Mouse (Mus musculus): ENCODE measurements at regions not wholly inside any gene's neighbourhood (a gene's known extent, or its start where the extent isn't known, plus 50 kb on each side); places are given as distances from the start of the nearest gene placed in this dataset.

- Histone ChIP-seq H3K27me3 (replicated peaks; ENCODE audit: control insufficient read depth, insufficient read depth, low read length) (no peaks in the 10 kb centered on the region), H3K27ac (ENCODE audit: low read depth, low read length) (no peak overlapping the region), H3K4me2 (replicated peaks; ENCODE audit: low read depth) (no peak overlapping the region), H3K36me3 (ENCODE audit: control insufficient read depth, insufficient read depth) (no peaks in the 10 kb centered on the region), H3K9ac (ENCODE audit: low read depth, low read length) (no peak overlapping the region), H3K9me3 (ENCODE audit: control insufficient read depth) (no peaks in the 10 kb centered on the region), H3K4me3 (ENCODE audit: low read depth, low read length) (no peak overlapping the region), H3K4me1 (replicated peaks; ENCODE audit: control insufficient read depth, insufficient read depth, low read length) (no peaks in the 10 kb centered on the region)
- no peak for ATAC-seq
- 91% methylated on average over 11 of the region's 11 CpGs for WGBS
- no peak for TF ChIP-seq CTCF (IDR thresholded peaks at IDR 0.05; ENCODE audit: low read depth)
These were observed 55.9 kb upstream of the Cand1 start for GRCm38 (mm10) chr10:119295740-119296139.

DNA sequence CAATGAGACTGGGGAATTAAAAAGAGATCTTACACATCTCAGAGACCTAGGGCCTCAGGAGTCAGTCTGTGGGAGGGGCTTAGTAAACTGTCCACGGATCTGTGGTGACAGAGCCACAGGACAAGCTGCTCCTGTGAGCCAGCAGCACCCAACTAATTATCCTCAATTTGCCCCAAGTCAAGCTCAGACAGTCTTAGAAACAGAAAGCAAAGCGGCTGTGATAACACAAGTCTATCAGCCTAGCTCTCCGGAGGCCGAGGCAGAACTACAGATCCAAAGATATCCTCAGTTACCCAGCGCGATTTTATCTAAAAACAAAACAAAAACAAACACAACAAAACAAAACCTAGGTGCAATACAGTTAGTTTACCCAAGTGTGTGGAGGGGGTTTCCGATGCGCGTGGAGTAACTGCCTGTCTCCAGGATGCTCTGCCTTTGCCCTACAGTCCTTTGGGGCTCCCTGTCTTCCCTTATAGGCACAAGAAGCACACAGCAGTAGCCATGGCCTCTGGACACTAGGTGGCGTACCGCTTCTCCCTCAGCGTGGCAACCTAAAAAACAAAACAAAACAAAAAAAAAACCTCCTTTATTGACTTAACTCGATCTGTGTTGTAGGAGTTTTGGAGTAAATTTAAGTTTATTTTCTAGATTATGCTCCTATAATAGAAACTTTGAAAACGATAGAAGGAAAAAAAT lies 54.7 kb upstream of the Cand1 start:
- WGBS = 55% methylated on average over 14 of the region's 14 CpGs
- no peak overlapping the region for H3K4me2 ChIP-seq (replicated peaks; ENCODE audit: low read depth)
- no peaks in the 10 kb centered on the region for H3K4me1 ChIP-seq (replicated peaks; ENCODE audit: control insufficient read depth, insufficient read depth, low read length)
- no peak overlapping the region for H3K4me3 ChIP-seq (ENCODE audit: low read depth, low read length)
- no peak for ATAC-seq
- H3K9ac ChIP-seq (ENCODE audit: low read depth, low read length) = no peak overlapping the region
- H3K27ac ChIP-seq (ENCODE audit: low read depth, low read length) = no peak overlapping the region
- H3K9me3 ChIP-seq (ENCODE audit: control insufficient read depth) = no peaks in the 10 kb centered on the region
- peak; percentile 67 for TF ChIP-seq CTCF (IDR thresholded peaks at IDR 0.05; ENCODE audit: low read depth)
- no peaks in the 10 kb centered on the region for H3K27me3 ChIP-seq (replicated peaks; ENCODE audit: control insufficient read depth, insufficient read depth, low read length)
- no peaks in the 10 kb centered on the region for H3K36me3 ChIP-seq (ENCODE audit: control insufficient read depth, insufficient read depth)

- WGBS = 86% methylated on average over 8 of the region's 8 CpGs
- H3K9ac ChIP-seq (ENCODE audit: low read depth, low read length) = no peak overlapping the region
These were observed 53.5 kb upstream of the Cand1 start for GRCm38 (mm10) chr10:119293372-119293771.

More at GRCm38 (mm10) chr10:119293372-119293771, 53.5 kb upstream of the Cand1 start:
- H3K27ac ChIP-seq (ENCODE audit: low read depth, low read length) = no peak overlapping the region
- H3K36me3 ChIP-seq (ENCODE audit: control insufficient read depth, insufficient read depth) = no peaks in the 10 kb centered on the region
- H3K9me3 ChIP-seq (ENCODE audit: control insufficient read depth) = no peaks in the 10 kb centered on the region
- H3K4me3 ChIP-seq (ENCODE audit: low read depth, low read length) = no peak overlapping the region
- no peak for TF ChIP-seq CTCF (IDR thresholded peaks at IDR 0.05; ENCODE audit: low read depth)
- H3K27me3 ChIP-seq (replicated peaks; ENCODE audit: control insufficient read depth, insufficient read depth, low read length) = no peaks in the 10 kb centered on the region
- H3K4me2 ChIP-seq (replicated peaks; ENCODE audit: low read depth) = no peak overlapping the region
- no peaks in the 10 kb centered on the region for H3K4me1 ChIP-seq (replicated peaks; ENCODE audit: control insufficient read depth, insufficient read depth, low read length)
- ATAC-seq = no peak

All from intestine, postnatal 0 days (tissue).